Mouse (Mus musculus): Measurements from ENCODE around the gene Zswim9. TPM values are rescaled to one million over a fixed set of nuclear protein-coding genes. Genes with fewer than 3 reads are reported as not detected.

Gene Zswim9
- polyA plus RNA-seq, 1 experiment from 2014 or later: 3.3 TPM

Other genes starting within 250 kb of the Zswim9 start
- 119 and 122 TPM in 2 replicates for gene Chmp2a, start 243.9 kb downstream of the Zswim9 start, polyA plus RNA-seq (2015; fragmentation: Nextera tagmentation; extraction: Ambion mirVana)
- 10.6 and 14.3 TPM in 2 replicates for gene Ube2m, start 240.4 kb downstream of the Zswim9 start, polyA plus RNA-seq (2015; fragmentation: Nextera tagmentation; extraction: Ambion mirVana)
- gene Mzf1, start 224.0 kb downstream of the Zswim9 start, polyA plus RNA-seq (2015; fragmentation: Nextera tagmentation; extraction: Ambion mirVana): 0.44 and 0.50 TPM in 2 replicates
- gene Vmn1r85, start 183.5 kb downstream of the Zswim9 start, polyA plus RNA-seq (2015; fragmentation: Nextera tagmentation; extraction: Ambion mirVana): not detected in 2 replicates
- not detected in 2 replicates for gene Vmn1r86, start 158.8 kb downstream of the Zswim9 start, polyA plus RNA-seq (2015; fragmentation: Nextera tagmentation; extraction: Ambion mirVana)
- gene Vmn1r87, start 138.6 kb downstream of the Zswim9 start, polyA plus RNA-seq (2015; fragmentation: Nextera tagmentation; extraction: Ambion mirVana): not detected in 2 replicates
- not detected in 2 replicates for gene Vmn1r88, start 119.2 kb downstream of the Zswim9 start, polyA plus RNA-seq (2015; fragmentation: Nextera tagmentation; extraction: Ambion mirVana)
- not detected in 2 replicates for gene Vmn1r89, start 65.7 kb downstream of the Zswim9 start, polyA plus RNA-seq (2015; fragmentation: Nextera tagmentation; extraction: Ambion mirVana)
- gene Lig1, start 1.4 kb downstream of the Zswim9 start, polyA plus RNA-seq (2015; fragmentation: Nextera tagmentation; extraction: Ambion mirVana): 80.3 and 87.9 TPM in 2 replicates
- 2.1 and 2.5 TPM in 2 replicates for gene Pla2g4c, start 45.9 kb upstream of the Zswim9 start, polyA plus RNA-seq (2015; fragmentation: Nextera tagmentation; extraction: Ambion mirVana)
- not detected in 2 replicates for gene Cabp5, start 119.4 kb upstream of the Zswim9 start, polyA plus RNA-seq (2015; fragmentation: Nextera tagmentation; extraction: Ambion mirVana)
- not detected in 2 replicates for gene Bsph1, start 172.1 kb upstream of the Zswim9 start, polyA plus RNA-seq (2015; fragmentation: Nextera tagmentation; extraction: Ambion mirVana)

Data from liver, embryonic 16.5 days (tissue).